Mouse (Mus musculus): ENCODE data around the gene Hdac9.

DNA sequence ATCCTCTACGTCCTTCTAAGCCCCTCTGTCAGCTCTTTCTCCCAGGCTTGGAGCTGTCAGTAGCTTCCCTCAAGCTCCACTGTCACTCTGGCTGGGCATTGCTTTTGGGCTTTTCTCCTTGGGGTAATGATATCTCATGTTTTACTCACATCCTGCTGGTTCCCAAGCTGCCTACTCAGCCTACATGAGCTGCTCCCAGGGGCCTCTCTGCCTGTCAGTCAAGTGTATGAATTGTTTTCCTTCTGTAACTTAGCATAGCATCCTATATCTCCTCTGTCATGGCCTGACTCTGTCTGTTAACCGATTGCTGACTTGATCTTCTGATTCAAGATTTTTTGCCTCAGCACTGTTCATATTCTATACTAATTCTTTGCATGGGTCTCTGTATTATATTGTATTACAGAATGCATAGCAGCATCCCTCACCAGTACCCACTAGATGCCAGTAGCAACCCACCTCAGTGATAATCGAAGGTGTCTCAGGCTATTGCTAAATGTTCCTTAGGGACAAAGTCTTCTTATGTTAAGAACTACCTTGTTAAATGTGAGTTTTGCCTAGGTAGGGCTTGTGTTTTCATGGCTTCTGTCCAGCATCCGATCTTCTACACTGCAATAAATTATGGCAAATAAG, 582.3 kb downstream of the Hdac9 start:
- TF ChIP-seq TAL1 (IDR thresholded peaks at IDR 0.05; ENCODE audit: low read length) (no peak), GATA1 (IDR thresholded peaks at IDR 0.05; ENCODE audit: low read length) (no peak)
